Mouse (Mus musculus) erythroblast, embryonic 14.5 days (primary cell): ENCODE measurements around the gene Sec31b. TPM values are rescaled to one million over a fixed set of nuclear protein-coding genes. Genes with fewer than 3 reads are reported as not detected.

Experiments used
- H3K27me3 ChIP-seq: 2 replicates; pipeline ENCODE4 v1.6.1; 2012; ENCODE audit warnings: inconsistent platforms; ENCODE audit not compliant: control insufficient read depth
- H3K36me3 ChIP-seq: 2 replicates; pipeline ENCODE4 v1.6.1; 2012; ENCODE audit warnings: mild to moderate bottlenecking, inconsistent platforms; ENCODE audit not compliant: control insufficient read depth
- H3K4me1 ChIP-seq: 2 replicates; pipeline ENCODE4 v1.6.1; 2012; ENCODE audit warnings: inconsistent platforms; ENCODE audit not compliant: control insufficient read depth
- H3K4me3 ChIP-seq: replicated peaks from 2 replicates; pipeline ENCODE3; 2012; ENCODE audit warnings: moderate library complexity, mild to moderate bottlenecking, inconsistent platforms
- H3K9me3 ChIP-seq: 2 replicates; pipeline ENCODE4 v1.6.1; 2012; ENCODE audit warnings: low read length, inconsistent platforms, mixed read lengths; ENCODE audit not compliant: control insufficient read depth
- GATA1 ChIP-seq: IDR thresholded peaks from 2 replicates; pipeline ENCODE4 v1.6.1; 2012; ENCODE audit warnings: low read length, inconsistent platforms, mixed read lengths
- TAL1 ChIP-seq: IDR thresholded peaks from 3 replicates; pipeline ENCODE4 v1.6.1; 2012; ENCODE audit warnings: low read length, inconsistent platforms, mixed read lengths
- polyA plus RNA-seq: library from polyadenylated mRNA; stranded (reverse); fragments of >175 nt; gene quantifications from 2 replicates; pipeline ENCODE4 v1.2.3, GENCODE M21; 2012

Sec31b gene
- polyA plus RNA-seq, 1 experiment = not detected

- Histone ChIP-seq H3K4me3 (no peak overlapping the region), H3K36me3 (no peaks in the 10 kb centered on the region), H3K9me3 (no peaks in the 10 kb centered on the region), H3K27me3 (peaks cover 23% of the 10 kb centered on the region), H3K4me1 (no peaks in the 10 kb centered on the region)
- TF ChIP-seq GATA1 (no peak), TAL1 (no peak)
Observed at GRCm38 (mm10) chr19:44500240-44500639, 45.4 kb downstream of the Sec31b start.

- TF ChIP-seq TAL1 = no peak
- no peak for TF ChIP-seq GATA1
- no peak overlapping the region for H3K4me3 ChIP-seq
- H3K36me3 ChIP-seq = no peaks in the 10 kb centered on the region
- H3K9me3 ChIP-seq = no peaks in the 10 kb centered on the region
- H3K27me3 ChIP-seq = peaks cover 18% of the 10 kb centered on the region
- H3K4me1 ChIP-seq = no peaks in the 10 kb centered on the region
Observed at GRCm38 (mm10) chr19:44498936-44499335, 46.7 kb downstream of the Sec31b start.

- H3K4me1 ChIP-seq = no peaks in the 10 kb centered on the region
- H3K27me3 ChIP-seq = peaks cover 18% of the 10 kb centered on the region
- H3K36me3 ChIP-seq = no peaks in the 10 kb centered on the region
- no peaks in the 10 kb centered on the region for H3K9me3 ChIP-seq
- no peak overlapping the region for H3K4me3 ChIP-seq
- TF ChIP-seq GATA1 (no peak), TAL1 (no peak)
Observed at GRCm38 (mm10) chr19:44496941-44497340, 48.7 kb downstream of the Sec31b start.

- H3K27me3 ChIP-seq = peaks cover 18% of the 10 kb centered on the region
- H3K4me3 ChIP-seq = no peak overlapping the region
- TF ChIP-seq TAL1 (no peak), GATA1 (no peak)
- no peaks in the 10 kb centered on the region for H3K9me3 ChIP-seq
- H3K36me3 ChIP-seq = no peaks in the 10 kb centered on the region
- H3K4me1 ChIP-seq = no peaks in the 10 kb centered on the region
Observed at GRCm38 (mm10) chr19:44496511-44496910, 49.2 kb downstream of the Sec31b start.

- H3K36me3 ChIP-seq = no peaks in the 10 kb centered on the region
Observed at GRCm38 (mm10) chr19:44493128-44493527, 52.5 kb downstream of the Sec31b start, which contains the start of gene Wnt8b. Wnt8b (plus strand) TSS chr19:44493472.

GRCm38 (mm10) chr19:44487266-44487665 is 58.4 kb downstream of the Sec31b start:
- TF ChIP-seq GATA1 (no peak), TAL1 (no peak)
- Histone ChIP-seq H3K4me3 (no peak overlapping the region), H3K27me3 (no peaks in the 10 kb centered on the region), H3K9me3 (peaks cover 4% of the 10 kb centered on the region), H3K36me3 (no peaks in the 10 kb centered on the region), H3K4me1 (no peaks in the 10 kb centered on the region)

More at GRCm38 (mm10) chr19:44493128-44493527, 52.5 kb downstream of the Sec31b start, which contains the start of gene Wnt8b:
- Histone ChIP-seq H3K4me3 (no peak within 1 kb of the TSS), H3K9me3 (no peaks in the 10 kb centered on the region), H3K27me3 (peaks cover 8% of the 10 kb centered on the region), H3K4me1 (no peaks in the 10 kb centered on the region)
- no peak for TF ChIP-seq GATA1
- TF ChIP-seq TAL1 = no peak

GRCm38 (mm10) chr19:44476541-44476940 is 69.1 kb downstream of the Sec31b start:
- no peaks in the 10 kb centered on the region for H3K4me1 ChIP-seq

GRCm38 (mm10) chr19:44475268-44475667 is 70.4 kb downstream of the Sec31b start:
- H3K4me3 ChIP-seq = no peak overlapping the region
- no peaks in the 10 kb centered on the region for H3K27me3 ChIP-seq
- TF ChIP-seq GATA1 (no peak), TAL1 (no peak)
- H3K4me1 ChIP-seq = no peaks in the 10 kb centered on the region
- no peaks in the 10 kb centered on the region for H3K9me3 ChIP-seq
- H3K36me3 ChIP-seq = no peaks in the 10 kb centered on the region

More at GRCm38 (mm10) chr19:44476541-44476940, 69.1 kb downstream of the Sec31b start:
- no peak overlapping the region for H3K4me3 ChIP-seq
- no peaks in the 10 kb centered on the region for H3K36me3 ChIP-seq
- TF ChIP-seq GATA1 (no peak), TAL1 (no peak)
- H3K9me3 ChIP-seq = no peaks in the 10 kb centered on the region
- no peaks in the 10 kb centered on the region for H3K27me3 ChIP-seq

- no peaks in the 10 kb centered on the region for H3K9me3 ChIP-seq
- no peak overlapping the region for H3K4me3 ChIP-seq
- H3K36me3 ChIP-seq = no peaks in the 10 kb centered on the region
- H3K4me1 ChIP-seq = no peaks in the 10 kb centered on the region
- no peaks in the 10 kb centered on the region for H3K27me3 ChIP-seq
- TF ChIP-seq TAL1 (no peak), GATA1 (no peak)
Observed at GRCm38 (mm10) chr19:44474158-44474557, 71.5 kb downstream of the Sec31b start.

Other genes with a start within 250 kb of the Sec31b start
- gene Scd4, start 212.8 kb downstream of the Sec31b start, polyA plus RNA-seq = not detected in 2 replicates
- 1.2 and 1.8 TPM in 2 replicates for gene Scd1, start 138.0 kb downstream of the Sec31b start, polyA plus RNA-seq
- gene Wnt8b, start 52.4 kb downstream of the Sec31b start, polyA plus RNA-seq = not detected in 2 replicates
- not detected in 2 replicates for gene Gm20538, start 7.0 kb upstream of the Sec31b start, polyA plus RNA-seq
- 36.7 and 46.9 TPM in 2 replicates for gene Ndufb8, start 9.6 kb upstream of the Sec31b start, polyA plus RNA-seq
- gene Hif1an, start 17.0 kb upstream of the Sec31b start, polyA plus RNA-seq = 0.23 and 0.58 TPM in 2 replicates
- gene Pax2, start 210.2 kb upstream of the Sec31b start, polyA plus RNA-seq = not detected in 2 replicates